Mouse (Mus musculus) liver, adult (tissue): ENCODE data around the gene Gimap7.

Source experiments
- GATA4 ChIP-seq: IDR thresholded peaks from 2 replicates; pipeline ENCODE4 v1.6.1; 2014; ENCODE audit warnings: mild to moderate bottlenecking, low read length; ENCODE audit not compliant: insufficient replicate concordance

Gene Gimap7

DNA sequence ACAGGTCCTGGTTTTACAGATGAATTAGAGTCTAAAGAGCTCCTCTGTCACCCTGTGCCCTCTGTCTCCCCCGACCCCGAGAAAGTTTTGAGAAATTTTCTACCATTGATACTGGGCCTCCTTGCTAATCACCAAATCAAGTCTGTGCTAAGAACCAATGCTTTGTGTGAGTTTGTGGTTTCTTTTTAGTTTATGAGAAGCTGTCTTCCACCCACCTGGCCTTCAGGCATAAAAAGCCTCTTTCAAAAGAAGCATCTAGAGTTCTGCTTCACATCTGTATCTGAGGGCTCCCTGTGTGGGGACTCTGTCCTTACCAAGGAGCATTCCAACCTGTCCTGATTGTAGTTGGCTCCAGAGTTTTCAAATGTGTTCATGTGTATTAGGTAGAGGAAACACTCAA, 33.2 kb upstream of the Gimap7 start:
- TF ChIP-seq GATA4, result no peak

DNA sequence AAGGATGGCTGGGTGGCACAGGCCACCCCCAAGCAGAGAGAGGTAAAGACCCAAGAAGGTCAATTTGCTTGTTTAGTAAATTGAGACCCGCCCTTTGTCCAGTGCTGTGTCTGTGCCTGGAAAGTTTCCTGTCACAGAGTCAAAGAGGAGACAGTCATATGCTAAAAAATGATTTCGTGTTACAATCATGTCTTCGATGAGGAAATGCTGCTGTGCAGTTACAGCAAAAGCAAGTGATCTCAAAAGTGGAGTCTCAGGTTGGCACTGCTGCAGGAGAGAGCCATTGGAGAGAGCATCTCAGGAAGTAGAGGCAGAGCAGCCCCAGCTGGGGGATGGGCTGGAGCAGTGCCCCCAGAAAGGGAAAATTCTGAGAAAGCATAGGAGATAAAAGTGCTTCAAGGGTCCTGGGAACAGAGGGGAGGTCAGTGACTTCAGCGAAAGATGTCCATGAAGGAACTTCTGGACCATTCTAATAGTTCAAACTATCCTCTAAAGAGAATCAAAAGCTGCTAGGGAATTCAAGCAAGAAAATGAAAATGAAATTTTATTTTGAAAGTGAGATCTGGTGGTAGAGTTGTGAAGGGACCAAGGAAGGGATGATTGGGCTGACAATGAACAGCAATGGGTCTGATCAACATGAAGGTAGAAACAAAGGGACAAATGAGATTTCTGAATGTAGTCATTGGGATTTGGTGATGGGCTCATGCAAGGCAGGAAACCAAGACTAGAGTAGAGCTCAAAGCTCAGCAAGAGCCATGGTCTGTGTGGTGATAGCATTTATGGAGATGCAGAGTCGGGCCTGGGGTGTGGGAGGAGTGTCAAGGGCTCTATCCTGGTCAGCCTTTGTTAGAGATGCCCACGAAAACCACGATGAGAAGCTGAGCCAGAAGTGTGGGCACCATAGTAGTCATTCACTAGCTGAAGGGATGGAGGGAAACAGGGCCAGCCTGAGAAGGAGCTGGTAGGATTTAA, 32.4 kb upstream of the Gimap7 start:
- no peak for TF ChIP-seq GATA4

DNA sequence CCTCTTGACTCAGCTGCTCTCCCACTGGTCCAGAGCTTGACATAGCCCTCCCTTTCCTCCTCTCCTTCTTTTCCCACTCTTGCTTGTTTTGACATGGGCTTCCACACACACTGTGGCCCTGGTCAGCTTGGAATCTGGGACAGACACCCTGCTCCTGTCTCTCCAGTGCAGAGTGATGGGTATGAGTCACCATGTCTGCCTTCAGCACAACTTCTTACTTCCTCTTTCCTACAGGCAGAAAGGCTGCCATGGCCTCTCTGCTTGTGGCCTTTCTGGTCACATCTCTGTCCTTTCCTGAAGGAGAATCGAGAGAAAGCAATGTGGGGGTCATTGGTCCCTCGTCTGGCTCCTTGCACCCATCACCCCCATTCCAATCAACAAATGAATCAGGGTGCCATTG, 31.3 kb upstream of the Gimap7 start:
- TF ChIP-seq GATA4, result no peak

DNA sequence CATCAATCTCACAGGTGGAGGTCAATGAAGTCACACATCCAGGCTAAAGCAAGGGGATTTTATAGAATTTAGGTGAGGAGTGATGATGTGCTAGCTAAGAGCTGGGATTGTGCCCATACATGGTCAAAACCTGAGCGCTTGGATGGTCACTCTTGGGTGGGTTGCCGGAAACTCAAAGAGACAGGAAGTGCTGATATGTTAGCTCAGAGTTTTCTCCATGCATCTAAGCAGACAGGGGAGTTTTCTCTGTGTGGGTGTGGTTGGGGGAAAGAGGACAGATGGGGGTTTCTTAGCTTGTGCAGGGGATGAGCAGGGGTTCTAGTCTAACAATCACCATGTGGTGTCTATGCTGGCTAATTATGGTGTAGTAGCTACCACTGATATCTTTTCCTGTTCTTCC, 29.1 kb upstream of the Gimap7 start:
- 0 out of 2 replicates have a peak, but pooled peaks have one; percentile 38 for TF ChIP-seq GATA4

DNA sequence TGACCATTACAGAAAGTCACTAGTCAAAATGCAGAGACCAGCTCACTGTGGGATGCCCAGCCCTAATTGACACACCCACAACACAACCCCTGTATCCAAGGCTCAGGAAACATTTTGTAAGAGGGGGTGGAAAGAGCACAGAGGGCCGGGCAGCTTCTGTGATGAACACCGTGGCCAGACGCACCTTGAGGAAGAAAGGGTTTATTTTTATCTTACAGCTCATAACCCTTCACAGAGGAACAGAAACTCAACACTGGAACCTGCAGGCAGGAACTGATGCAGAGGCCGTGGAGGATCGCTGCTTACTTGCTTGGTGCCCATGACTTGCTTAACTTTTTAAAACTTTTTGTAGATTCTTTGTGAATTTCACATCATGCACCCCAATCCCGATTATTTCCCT, 25.5 kb upstream of the Gimap7 start:
- no peak for TF ChIP-seq GATA4

DNA sequence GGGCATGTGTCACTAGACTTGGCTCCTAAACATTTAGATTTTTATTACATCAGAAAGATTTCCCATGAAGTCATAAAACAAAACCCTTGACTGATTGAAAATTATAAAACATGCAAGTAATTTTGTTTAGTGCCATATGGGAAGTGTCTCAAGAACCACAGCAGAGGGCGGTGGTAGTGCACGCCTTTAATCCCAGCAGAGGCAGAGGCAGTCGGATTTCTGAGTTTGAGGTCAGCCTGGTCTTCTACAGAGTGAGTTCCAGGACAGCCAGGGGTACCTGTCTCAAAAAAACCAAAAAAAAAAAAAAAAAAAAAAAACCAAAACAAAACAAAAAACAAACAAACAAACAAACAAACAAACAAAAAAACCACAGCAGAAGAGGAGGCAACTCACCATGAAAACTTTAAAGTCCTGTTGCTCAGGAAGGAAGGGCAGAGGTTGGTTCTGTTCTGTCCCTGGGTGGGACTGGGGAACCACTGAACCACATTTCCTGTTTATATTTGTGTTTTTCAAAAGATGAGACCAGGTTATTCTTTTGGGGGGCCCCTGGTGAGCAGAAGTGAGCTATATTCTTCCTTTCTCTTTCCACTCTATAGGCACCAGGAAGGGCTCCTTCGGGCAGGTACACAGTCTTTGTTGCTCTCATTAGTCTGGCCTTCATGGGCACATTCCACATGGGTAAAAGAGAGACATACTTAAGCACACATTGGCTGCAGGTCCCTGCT, 21.4 kb upstream of the Gimap7 start:
- TF ChIP-seq GATA4, result no peak

DNA sequence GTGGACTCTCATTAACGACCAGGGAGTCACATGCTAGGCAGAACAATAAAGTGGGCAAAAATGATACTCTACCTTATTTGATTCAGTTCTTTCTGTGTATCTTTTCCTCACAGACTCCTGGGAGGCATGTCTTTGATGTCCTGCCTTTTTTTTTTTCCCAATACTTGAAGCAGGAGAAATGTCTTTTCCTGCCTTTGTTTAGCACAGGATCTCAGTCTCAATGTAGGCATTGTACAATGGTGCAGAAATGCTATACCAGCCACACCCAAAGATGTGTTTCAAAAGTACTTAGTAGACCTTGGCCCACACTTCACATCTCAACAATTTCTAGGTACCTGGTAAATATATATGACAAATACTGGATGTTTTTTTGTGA, 20.9 kb upstream of the Gimap7 start:
- no peak for TF ChIP-seq GATA4

DNA sequence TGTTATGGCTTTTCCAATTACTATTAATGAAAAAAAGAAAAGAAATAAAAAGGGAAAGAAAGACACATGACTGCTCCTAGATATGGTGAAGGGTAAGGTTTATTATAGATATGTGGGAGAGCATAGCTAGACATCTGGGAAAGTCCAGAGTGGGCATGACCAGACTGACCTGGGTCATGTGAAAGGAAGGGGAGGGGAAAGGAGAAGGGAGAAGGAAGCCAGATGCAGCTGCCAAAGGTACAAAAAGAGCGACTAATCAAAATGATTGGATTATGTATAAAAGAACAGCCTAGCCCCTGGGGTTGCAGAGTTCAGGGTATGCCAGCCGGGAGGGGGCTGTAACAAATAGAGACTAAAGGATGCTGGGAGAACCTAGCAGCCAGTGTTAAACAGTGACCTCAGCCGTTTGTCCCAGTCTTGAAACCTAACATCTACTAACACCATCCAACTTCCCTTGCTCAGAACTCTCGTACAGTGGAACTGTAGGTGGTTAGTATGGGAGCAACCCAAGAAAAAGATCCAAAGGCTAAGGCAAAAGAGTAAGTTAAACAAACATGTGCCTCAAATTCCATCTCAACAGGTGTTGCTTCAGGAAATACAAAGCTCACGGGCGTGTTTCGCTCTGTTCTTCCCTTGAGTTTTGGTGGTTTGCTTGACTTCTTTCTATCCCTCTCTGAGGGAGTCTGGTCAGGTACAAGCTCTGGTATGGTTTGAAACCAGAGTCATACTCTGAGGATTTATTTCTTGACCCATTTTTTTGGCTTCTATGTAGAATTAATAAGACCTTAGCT, 20.2 kb upstream of the Gimap7 start:
- no peak for TF ChIP-seq GATA4

DNA sequence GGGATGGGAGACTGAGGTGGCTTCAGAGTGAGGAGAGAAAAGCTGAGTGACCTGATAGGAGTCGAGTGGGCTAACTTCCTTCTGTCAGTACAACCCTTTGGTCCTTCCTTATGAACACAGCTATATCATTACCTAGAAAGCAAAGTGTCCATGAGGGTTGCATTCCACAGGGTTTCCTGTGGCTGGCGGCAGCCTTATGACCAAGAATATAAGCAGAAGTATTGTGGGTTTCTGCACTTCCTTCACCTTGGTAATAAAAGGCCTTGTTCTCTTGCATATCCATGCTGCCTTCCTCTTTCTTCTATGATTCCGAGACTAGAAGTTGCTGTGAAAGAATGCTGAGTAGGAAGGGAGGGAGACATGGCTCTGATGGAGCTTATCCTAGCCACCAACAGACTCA, 19.5 kb upstream of the Gimap7 start:
- no peak for TF ChIP-seq GATA4

DNA sequence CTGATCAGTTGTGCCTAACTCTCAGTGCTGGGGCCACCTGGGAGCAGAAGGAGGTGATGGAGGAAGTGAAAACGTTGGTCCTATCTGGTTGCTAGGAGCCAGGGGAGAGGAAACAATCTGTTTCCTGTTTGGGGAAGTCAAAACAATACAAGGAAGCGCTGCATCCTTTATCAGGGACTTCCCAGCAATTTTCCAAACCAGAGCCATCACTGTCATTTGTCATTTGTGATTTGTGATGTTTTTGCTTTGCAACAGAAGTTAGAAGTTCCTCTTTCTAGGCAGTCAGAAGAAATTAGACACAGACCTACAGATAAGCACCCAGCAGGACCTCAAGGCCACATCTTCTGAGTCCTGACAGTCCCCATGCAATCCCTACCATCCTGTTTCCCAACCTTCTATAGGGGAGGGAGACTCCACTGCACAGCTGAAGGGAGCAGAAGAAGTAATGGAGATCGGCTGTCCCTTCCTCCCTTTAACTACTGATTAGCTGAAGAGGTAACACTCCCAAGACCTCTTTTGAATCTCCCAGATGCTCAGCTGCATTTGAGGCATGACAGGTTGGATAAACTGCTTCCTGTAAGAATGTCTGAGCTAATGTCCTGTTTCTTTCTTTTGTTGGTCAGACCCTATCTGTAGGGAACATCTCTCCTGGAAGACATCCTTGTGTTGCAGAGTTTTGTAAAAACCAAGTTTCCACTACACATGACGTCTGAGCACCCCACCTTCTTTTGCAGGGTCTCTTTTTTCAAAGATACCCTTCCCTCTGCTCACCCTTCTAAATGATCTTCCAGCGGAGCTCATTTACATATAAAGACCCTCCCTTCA, 18.0 kb upstream of the Gimap7 start:
- peak; percentile 88 for TF ChIP-seq GATA4

DNA sequence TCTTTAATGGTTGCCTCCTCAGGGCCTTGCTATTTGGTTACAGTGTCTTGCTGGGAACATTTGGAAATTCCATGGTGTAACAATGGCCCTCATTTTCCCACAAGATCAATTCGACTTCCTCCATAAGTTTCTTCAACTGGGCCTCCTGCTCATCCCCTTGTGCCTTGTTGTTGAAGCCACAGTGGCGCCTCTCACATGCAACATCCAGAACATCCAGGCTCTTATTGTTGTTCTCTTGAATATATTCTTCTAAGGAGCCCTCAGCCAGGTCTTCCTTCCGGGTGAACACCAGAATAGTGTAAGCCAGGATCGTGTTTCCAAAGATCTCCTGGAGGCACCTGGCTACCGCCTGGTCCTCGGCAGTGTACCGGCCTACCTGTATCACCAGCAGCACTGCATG, 16.3 kb upstream of the Gimap7 start:
- TF ChIP-seq GATA4, result no peak

DNA sequence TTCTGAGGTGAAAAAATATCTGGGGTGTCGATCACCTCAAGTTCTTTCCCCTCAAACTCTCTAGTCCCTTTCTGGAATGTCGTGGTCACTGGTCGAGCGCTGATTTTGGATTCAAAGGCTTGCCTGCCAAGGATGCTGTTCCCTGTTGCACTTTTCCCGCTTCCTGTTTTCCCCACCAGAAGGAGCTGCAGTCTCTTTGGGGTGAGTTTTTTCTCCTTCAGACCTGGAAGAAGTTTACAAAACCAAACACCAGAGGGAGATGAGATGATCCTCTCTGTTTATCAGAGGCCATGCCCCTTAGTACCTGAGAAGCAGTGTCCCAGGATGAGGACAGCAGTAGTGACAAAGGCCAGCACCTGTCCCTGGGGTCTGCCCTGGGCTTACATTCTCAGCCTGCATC, 15.8 kb upstream of the Gimap7 start:
- no peak for TF ChIP-seq GATA4

DNA sequence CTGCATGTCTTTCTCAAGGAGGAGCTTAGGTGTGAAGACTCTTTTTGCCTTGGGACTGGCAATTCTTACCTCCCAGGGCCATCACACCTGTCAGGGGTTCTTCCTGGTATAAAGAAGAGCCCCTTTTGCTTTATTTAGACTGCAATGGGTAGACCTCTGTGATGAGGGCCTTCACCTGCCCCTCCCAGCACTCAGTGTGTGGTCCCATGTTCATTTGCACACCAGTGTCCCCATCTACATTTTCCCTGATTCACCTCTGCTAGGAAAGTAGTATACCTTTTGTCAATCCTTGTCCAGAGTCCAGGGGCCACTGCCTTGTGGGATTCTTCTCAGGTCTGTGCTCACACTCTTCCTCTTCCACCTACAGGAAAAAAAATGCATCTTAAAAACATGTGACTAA, 14.3 kb upstream of the Gimap7 start:
- no peak for TF ChIP-seq GATA4

DNA sequence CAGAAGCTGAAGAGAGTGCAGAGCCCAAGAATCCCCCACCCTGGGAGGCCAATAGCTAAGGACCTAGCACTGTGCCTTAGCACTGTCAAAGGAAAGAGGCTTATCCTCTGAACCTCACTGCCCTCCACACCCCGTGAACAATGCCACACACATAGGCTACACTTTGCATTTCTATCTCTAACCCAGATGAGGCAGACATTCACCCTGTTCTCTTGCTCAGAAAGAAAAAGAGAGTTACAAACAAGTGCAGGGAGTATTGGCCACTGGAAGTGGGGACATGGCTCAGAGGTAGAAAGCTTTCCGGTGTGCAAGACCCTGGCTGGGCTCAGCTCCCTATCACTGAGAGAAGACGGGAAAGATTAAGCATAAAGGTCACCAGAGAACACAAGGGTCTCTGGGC, 12.3 kb upstream of the Gimap7 start:
- TF ChIP-seq GATA4, result no peak

DNA sequence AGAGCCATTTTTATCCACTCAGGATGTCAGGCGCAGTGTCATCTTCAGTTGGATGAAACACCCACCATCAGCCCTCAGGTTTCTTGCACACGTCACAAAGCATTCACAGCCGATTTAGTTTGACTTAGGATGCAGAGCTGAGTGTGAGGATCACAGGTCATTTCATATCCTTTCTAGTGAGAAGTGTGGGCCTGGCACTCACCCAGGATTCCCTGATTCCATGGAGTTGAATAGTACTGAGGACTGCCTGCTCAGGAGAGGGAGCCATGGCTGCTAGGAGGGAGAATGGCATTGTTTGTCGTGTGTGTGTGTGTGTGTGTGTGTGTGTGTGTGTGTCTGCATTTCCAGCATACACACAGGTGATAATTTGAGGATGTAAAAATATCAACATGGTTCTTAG, 1.9 kb downstream of the Gimap7 start:
- no peak for TF ChIP-seq GATA4
